Mouse (Mus musculus) layer of hippocampus, postnatal 36 days (tissue): Measurements from ENCODE around the gene Cmtr1. TPM values are rescaled to one million over a fixed set of nuclear protein-coding genes. Genes with fewer than 3 reads are reported as not detected.

Experiments used
- DNase-seq, 2 experiments: peaks; one replicate each; pipeline ENCODE4 v3.0.0; 2022
- total RNA-seq, 2 experiments: library from RNA; stranded (reverse); gene quantifications; 2 replicates each; pipeline ENCODE4 v1.2.3; 2021

Gene Cmtr1
- total RNA-seq, 2 experiments from 2014 or later = 110 to 112 TPM

DNA sequence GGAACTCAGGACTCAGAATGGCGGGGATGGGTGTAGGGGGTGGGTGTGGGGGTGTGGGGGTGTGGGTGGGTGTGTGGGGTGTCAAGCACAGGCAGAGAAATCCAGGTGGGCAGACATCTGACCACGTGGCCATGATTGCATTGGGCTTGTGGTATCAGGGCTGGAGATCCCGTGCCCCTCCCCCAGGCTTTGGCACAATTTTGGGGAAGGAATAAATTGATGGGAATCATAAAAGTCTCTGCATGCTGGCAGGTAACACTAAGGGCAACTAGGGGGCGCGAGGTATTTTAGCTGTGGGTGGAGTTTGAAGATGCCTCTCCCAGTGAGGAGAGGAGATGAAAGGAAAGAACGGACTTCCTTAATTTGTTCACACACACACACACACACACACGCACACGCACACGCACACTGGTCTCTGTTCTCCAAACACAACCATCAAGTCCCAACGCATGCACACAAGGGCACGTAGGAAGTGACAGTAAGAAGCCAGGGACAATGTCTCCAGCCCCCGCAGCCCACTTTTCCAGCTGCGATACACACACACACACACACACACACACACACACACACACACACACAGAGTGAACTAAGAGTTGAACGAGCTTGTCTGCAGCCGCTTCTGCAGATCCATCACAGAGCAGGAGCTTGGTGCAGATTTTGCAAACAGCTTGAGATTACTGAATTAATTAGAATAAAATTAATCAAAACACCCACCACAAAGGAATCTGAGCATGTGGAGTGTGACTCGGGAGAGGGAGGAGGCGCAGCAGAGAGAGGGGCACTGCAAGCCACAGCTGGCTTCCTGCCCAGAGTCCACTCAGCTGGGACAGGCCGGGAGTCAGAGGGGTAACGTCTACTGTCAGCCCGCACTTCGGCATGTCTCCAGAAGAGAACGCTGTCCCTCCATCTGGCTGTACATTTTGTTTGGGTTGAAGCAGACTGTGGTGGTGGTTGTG is 77.7 kb downstream of the Cmtr1 start:
- peak; percentile 49 to 65 for DNase-seq

DNA sequence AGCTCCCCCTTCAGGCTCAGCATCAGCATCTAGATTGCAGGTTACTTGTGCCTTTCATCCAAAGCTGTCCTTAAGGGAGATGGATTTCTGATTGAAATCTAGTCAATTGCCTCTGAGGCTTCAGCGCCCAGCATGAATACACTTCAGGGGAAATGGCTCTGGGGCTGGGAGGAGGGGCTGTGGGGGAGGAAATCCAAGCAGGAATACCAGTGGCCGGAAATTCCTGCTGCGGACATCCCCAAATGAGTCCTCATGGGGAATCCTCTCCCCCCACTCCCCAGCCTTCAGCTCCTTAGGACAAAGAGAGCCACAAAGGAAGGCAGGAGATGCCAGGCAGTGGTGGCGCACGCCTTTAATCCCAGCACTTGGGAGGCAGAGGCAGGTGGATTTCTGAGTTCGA is 87.1 kb downstream of the Cmtr1 start:
- no peak for DNase-seq

- DNase-seq = no peak
These were observed 94.1 kb downstream of the Cmtr1 start for GRCm38 (mm10) chr17:29754510-29754909.

Other genes with a start within 250 kb of the Cmtr1 start
- 1 to 10 TPM; 3.7 to 5.9 TPM for gene Pim1, start 169.8 kb upstream of the Cmtr1 start, total RNA-seq
- gene Gm17657, start 111.0 kb upstream of the Cmtr1 start, total RNA-seq = not detected
- gene Tbc1d22b, start 110.8 kb upstream of the Cmtr1 start, total RNA-seq = 10 to 100 TPM; 42.7 to 45.8 TPM
- gene Tmem217, start 108.2 kb upstream of the Cmtr1 start, total RNA-seq = not detected
- 10 to 100 TPM; 47.4 to 47.9 TPM for gene Rnf8, start 45.8 kb upstream of the Cmtr1 start, total RNA-seq
- gene Gm28043, start 45.7 kb upstream of the Cmtr1 start, total RNA-seq = 1 to 10 TPM; 3.4 to 5.0 TPM
- gene Ccdc167, start 56.4 kb downstream of the Cmtr1 start, total RNA-seq = 10 to 100 TPM; 21.7 to 25.5 TPM